ENCODE assay signal across 9 mouse cellular contexts in the genomic region with DNA sequence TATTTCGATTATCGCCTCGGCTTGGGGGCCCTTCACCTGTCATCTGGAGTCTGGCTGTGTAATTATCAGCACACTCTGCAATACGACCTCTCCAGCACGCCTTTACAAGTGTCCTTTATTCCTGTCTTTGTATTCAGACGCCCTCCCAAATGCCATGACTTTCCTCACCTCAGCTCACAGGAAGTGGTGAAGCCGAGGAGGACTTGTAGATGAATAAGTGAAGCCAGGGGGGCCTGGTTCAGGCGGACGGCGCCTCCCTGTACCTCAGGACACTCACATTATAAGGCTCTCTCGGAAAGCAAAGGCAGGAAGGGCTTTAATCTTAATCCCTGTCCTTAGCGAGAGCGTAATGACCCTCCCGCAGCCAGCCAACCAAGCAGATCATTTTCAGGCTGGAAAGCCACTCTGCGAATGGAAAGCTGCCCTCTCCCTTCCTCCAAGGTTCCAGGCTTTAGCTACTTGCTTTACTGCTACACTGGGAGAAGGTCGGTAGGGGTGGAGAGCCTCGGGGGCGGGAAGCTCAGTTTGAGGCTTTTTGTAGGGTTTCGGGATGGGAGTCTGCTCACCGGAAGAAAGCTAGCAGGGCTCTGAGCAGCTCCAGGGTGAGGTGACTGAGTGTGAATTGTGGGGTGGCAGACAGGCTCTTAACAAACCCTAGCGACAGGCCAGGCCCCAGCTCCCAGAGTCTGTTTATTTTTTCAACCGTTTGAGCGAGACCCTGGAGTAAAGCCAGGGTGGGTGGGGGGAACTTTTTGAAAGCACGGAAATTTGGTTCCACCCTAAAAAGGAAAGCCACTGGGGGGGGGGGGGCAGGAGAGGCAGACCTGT. TPM values are rescaled to one million over a fixed set of nuclear protein-coding genes. Genes with fewer than 3 reads are reported as not detected.
A peak's percentile ranks its signal among the peaks of the same experiment; 100 is the strongest.
DNase-seq lines count a peak whose midpoint lies in the region; ATAC-seq lines count a peak whose summit lies in the region.
"Had no signal": no experiment of that assay in that cellular context is flagged by ENCODE, and none has a peak within 500 bp of the region (broad histone marks: within the 10 kb centered on the region; RNA-seq: fewer than 3 reads in every experiment).

No protein-coding gene starts in this region.

- peak overlapping the region; percentile 99 for H3K27ac ChIP-seq in lung, embryonic 16.5 days (ENCODE audit: low read length)

- H3K36me3 ChIP-seq in lung, embryonic 16.5 days (ENCODE audit: control insufficient read depth, insufficient read depth, low read length), result no peaks in the 10 kb centered on the region; the same call in 1 of the 2 replicates
- H3K36me3 ChIP-seq in splenic B cell, adult 2 months (ENCODE audit: control insufficient read depth, insufficient read depth, low read length, poor library complexity, severe bottlenecking), result peaks cover 3% of the 10 kb centered on the region

- peak overlapping the region; percentile 98 for H3K9ac ChIP-seq in lung, embryonic 16.5 days (ENCODE audit: low read length)

- DNase-seq in right cerebral cortex, postnatal 25 days, result peak; percentile 46
- no peak for DNase-seq in right cerebral cortex, postnatal 36 days (ENCODE audit: low spot score in 2 of 2)
- DNase-seq in brain, adult 2 months (ENCODE audit: low read depth, low spot score), result peak; percentile 76
- peak; percentile 97 for DNase-seq in heart, adult 11 months
- peak; percentile 62 for DNase-seq in kidney, adult 18-20 months
- DNase-seq in splenic B cell, adult 2 months (ENCODE audit: low read depth, low spot score), result peak; percentile 23
- no peak for DNase-seq in ovary, postnatal 14 days (ENCODE audit: low spot score)

- H3K4me2 ChIP-seq in lung, embryonic 16.5 days (ENCODE audit: low read depth, low read length), result peak overlapping the region; percentile 74

- peak; percentile 43 for ATAC-seq in lung, embryonic 16.5 days (ENCODE audit: low read depth)

- H3K27me3 ChIP-seq in lung, embryonic 16.5 days (ENCODE audit: control insufficient read depth, insufficient read depth, low read depth, low read length), result no peaks in the 10 kb centered on the region
- no peaks in the 10 kb centered on the region for H3K27me3 ChIP-seq in splenic B cell, adult 2 months (ENCODE audit: control insufficient read depth, insufficient read depth, low read length, poor library complexity, severe bottlenecking)

- H3K4me1 ChIP-seq in lung, embryonic 16.5 days (replicated peaks; ENCODE audit: control insufficient read depth, insufficient read depth, low read length), result peaks cover 50% of the 10 kb centered on the region

- peak overlapping the region; percentile 89 for H3K4me3 ChIP-seq in lung, embryonic 16.5 days (ENCODE audit: low read length)

- no peaks in the 10 kb centered on the region for H3K9me3 ChIP-seq in lung, embryonic 16.5 days (ENCODE audit: control insufficient read depth, low read length)

- WGBS in lung, embryonic 16.5 days, result under 1% methylated on average over 24 of the region's 24 CpGs

RNA-seq across cellular contexts. Expression of a gene that starts 16.6 kb away (rescaled TPM):
- 123 and 125 TPM in 2 replicates for polyA plus RNA-seq in lung, embryonic 16.5 days (2015; fragmentation: Nextera tagmentation; extraction: Ambion mirVana)

RNA-seq across cellular contexts. Expression of a gene that starts 30.6 kb away (rescaled TPM):
- not detected in 2 replicates for polyA plus RNA-seq in lung, embryonic 16.5 days (2015; fragmentation: Nextera tagmentation; extraction: Ambion mirVana)
- polyA plus RNA-seq: frontal cortex, adult 2 months had no signal

RNA-seq across cellular contexts. Expression of a gene that starts 46.7 kb away (rescaled TPM):
- polyA plus RNA-seq in lung, embryonic 16.5 days (2015; fragmentation: Nextera tagmentation; extraction: Ambion mirVana), result 354 and 367 TPM in 2 replicates

Comparison
In these comparisons a context has a peak if more than half of its experiments do, and no peak if none do; other contexts are left out.
1. DNase-seq: peak in right cerebral cortex, postnatal 25 days (single experiment), brain, adult 2 months (single experiment), heart, adult 11 months (single experiment), kidney, adult 18-20 months (single experiment) and splenic B cell, adult 2 months (single experiment); none in right cerebral cortex, postnatal 36 days (0 of 2) and ovary, postnatal 14 days (single experiment).